Mouse (Mus musculus) erythroblast, embryonic 14.5 days (primary cell): ENCODE results near the gene Oip5. TPM values are rescaled to one million over a fixed set of nuclear protein-coding genes. Genes with fewer than 3 reads are reported as not detected.

Source experiments
- H3K27me3 ChIP-seq: 2 replicates; pipeline ENCODE4 v1.6.1; 2012; ENCODE audit warnings: inconsistent platforms; ENCODE audit not compliant: control insufficient read depth
- H3K36me3 ChIP-seq: 2 replicates; pipeline ENCODE4 v1.6.1; 2012; ENCODE audit warnings: mild to moderate bottlenecking, inconsistent platforms; ENCODE audit not compliant: control insufficient read depth
- H3K4me1 ChIP-seq: 2 replicates; pipeline ENCODE4 v1.6.1; 2012; ENCODE audit warnings: inconsistent platforms; ENCODE audit not compliant: control insufficient read depth
- H3K4me3 ChIP-seq: replicated peaks from 2 replicates; pipeline ENCODE3; 2012; ENCODE audit warnings: moderate library complexity, mild to moderate bottlenecking, inconsistent platforms
- H3K9me3 ChIP-seq: 2 replicates; pipeline ENCODE4 v1.6.1; 2012; ENCODE audit warnings: low read length, inconsistent platforms, mixed read lengths; ENCODE audit not compliant: control insufficient read depth
- GATA1 ChIP-seq: IDR thresholded peaks from 2 replicates; pipeline ENCODE4 v1.6.1; 2012; ENCODE audit warnings: low read length, inconsistent platforms, mixed read lengths
- TAL1 ChIP-seq: IDR thresholded peaks from 3 replicates; pipeline ENCODE4 v1.6.1; 2012; ENCODE audit warnings: low read length, inconsistent platforms, mixed read lengths
- polyA plus RNA-seq: library from polyadenylated mRNA; stranded (reverse); fragments of >175 nt; gene quantifications from 2 replicates; pipeline ENCODE4 v1.2.3, GENCODE M21; 2012

The Oip5 gene
- polyA plus RNA-seq, 1 experiment, result 6.2 TPM

DNA sequence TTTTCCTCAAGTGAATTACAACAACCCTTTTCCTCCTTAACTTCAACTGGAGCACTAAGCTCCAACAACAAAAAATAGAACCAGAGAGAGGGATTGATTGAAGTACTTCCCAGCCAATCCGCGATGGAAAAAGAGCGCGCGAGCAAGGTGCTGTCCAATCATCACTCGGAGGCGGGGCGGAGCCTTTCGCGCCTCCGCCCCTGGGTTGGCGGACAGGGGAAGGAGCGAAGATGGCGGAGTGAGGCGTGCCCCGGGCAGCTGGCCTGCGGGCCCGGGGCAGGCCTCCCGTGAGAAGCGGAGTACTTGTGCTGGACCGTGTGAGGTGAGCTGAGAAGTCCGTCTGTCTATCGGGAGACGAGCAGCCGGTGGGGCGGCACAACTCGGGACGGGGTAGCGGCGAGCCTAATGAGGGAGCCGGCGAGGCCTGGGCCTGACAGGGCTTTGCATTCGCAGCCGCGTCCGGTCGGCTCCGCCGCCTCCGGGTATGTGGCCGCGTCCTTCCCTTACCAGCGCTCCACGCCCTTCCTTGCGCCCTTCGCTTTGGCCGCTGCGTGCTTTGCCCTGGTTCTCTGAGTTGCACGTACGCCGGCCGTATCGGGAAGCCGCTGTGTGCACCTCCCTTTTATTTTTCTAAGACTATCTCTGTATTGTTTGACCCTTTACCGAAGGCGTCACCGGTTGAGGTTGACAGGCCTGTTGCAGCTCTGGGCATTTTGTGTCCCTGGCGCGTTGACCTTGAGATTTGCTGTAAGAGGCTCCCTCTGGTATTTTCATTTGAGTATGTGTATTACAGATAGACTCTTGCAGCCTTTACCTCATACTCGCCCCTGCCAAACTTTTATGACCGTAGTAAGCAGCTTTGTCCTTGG is 23.9 kb downstream of the Oip5 start:
- TF ChIP-seq TAL1, result no peak
- no peak for TF ChIP-seq GATA1
- Histone ChIP-seq H3K9me3 (no peaks in the 10 kb centered on the region), H3K4me1 (peaks cover 44% of the 10 kb centered on the region), H3K27me3 (no peaks in the 10 kb centered on the region), H3K36me3 (peaks cover 41% of the 10 kb centered on the region), H3K4me3 (peak overlapping the region; percentile 74)

DNA sequence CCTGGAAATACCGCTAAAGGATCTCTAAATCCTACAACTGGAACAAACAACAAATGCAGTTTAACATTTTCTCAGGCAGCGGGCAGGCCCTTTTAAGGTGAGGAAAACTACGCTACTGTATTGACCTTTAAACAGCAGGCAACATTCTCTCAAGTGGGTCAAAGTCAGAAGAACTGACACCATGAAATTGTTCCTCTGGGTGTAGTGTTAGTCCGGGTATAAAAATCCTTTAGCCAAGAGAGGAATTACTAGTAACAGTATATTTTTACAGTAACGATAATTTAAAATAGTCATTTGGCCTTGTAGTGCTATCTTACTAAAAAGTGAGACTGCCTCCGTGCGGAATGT is 24.5 kb downstream of the Oip5 start:
- TF ChIP-seq GATA1, result no peak
- no peak for TF ChIP-seq TAL1
- Histone ChIP-seq H3K4me1 (peaks cover 41% of the 10 kb centered on the region), H3K36me3 (peaks cover 35% of the 10 kb centered on the region), H3K27me3 (no peaks in the 10 kb centered on the region), H3K9me3 (no peaks in the 10 kb centered on the region), H3K4me3 (peak overlapping the region; percentile 74)

DNA sequence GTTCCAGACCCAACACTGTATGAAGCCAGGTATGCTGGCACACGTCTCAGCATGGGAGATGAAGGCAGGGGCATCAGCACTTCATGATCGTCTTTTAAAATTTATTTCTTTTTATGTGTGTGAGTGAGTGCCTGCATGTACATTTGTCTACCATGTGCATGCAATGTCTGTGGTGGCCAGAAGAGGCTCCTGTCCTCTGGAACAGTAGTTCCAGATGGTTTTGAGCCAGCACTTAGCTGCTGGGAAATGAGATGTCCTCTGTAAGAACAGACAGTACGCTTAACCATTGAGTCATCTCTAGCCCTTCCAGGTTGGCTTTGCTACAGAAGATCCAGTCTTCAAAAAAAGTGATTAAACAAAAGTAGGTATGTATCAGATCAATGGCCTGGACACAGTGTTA is 27.0 kb downstream of the Oip5 start:
- Histone ChIP-seq H3K36me3 (peaks cover 21% of the 10 kb centered on the region), H3K27me3 (no peaks in the 10 kb centered on the region), H3K9me3 (no peaks in the 10 kb centered on the region), H3K4me3 (no peak overlapping the region), H3K4me1 (peaks cover 22% of the 10 kb centered on the region)
- TF ChIP-seq GATA1, result no peak
- TF ChIP-seq TAL1, result no peak

DNA sequence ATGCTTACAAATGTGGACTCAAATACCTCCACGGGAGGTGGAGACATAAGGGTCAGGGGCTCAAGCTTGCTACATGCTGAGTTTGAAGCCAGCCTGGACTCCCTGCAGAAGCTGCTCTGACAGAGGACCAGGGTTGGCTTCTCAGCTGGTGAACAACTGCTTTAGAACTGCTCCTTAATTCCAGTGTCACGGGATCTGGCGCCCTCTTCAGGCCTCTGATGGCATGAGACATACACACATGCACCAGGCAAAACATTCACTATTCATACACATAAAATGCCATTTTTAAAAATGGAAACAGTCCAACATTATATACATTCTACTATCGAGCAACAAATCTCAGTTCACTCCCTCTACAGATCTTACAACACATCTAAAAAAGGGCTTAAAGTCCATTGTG is 30.9 kb downstream of the Oip5 start:
- H3K27me3 ChIP-seq, result no peaks in the 10 kb centered on the region
- H3K4me3 ChIP-seq, result no peak overlapping the region
- peaks cover 5% of the 10 kb centered on the region for H3K4me1 ChIP-seq
- no peak for TF ChIP-seq GATA1
- no peak for TF ChIP-seq TAL1
- no peaks in the 10 kb centered on the region for H3K9me3 ChIP-seq
- peaks cover 45% of the 10 kb centered on the region for H3K36me3 ChIP-seq

DNA sequence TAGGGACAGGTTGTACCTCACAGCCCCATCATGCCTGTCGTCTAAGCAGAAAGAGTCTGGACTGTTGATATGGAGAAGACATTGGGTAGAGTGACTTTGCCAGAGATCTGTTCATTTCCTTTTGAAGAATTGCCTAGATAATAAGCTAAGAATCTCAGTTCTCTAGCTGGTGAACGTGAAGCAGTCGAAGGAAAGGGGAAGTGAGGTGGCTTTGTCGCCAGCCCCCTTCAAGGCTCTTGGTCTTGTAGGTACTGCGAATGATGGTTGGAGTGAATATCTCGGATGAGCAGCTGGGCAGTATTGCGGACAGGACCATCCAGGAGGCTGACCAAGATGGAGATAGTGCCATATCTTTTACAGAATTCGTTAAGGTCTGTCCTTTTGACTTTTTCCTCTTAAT is 34.0 kb downstream of the Oip5 start:
- Histone ChIP-seq H3K9me3 (no peaks in the 10 kb centered on the region), H3K4me3 (no peak overlapping the region), H3K36me3 (peaks cover 65% of the 10 kb centered on the region), H3K27me3 (no peaks in the 10 kb centered on the region), H3K4me1 (peaks cover 7% of the 10 kb centered on the region)
- TF ChIP-seq GATA1, result no peak
- no peak for TF ChIP-seq TAL1

DNA sequence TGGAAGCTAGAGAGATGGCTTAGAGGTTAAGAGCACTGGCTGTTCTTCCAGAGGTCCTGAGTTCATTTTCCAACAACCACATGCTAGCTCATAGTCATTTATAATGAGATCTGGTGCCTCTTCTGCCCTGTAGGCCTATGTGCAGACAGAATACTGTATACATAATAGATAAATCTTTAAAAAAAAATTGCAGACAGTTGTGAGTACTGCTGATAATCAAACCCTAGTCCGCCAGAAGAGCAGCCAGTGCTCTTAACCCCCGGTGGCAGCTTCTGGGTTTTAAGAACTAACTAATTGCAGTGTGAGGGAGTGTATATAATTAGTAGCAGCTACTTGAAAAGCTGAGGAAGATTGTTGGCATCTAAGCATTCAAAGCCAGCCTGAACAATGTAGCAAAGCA is 34.8 kb downstream of the Oip5 start:
- Histone ChIP-seq H3K9me3 (no peaks in the 10 kb centered on the region), H3K4me3 (no peak overlapping the region), H3K36me3 (peaks cover 71% of the 10 kb centered on the region), H3K4me1 (peaks cover 7% of the 10 kb centered on the region), H3K27me3 (no peaks in the 10 kb centered on the region)
- TF ChIP-seq GATA1 (no peak), TAL1 (no peak)

DNA sequence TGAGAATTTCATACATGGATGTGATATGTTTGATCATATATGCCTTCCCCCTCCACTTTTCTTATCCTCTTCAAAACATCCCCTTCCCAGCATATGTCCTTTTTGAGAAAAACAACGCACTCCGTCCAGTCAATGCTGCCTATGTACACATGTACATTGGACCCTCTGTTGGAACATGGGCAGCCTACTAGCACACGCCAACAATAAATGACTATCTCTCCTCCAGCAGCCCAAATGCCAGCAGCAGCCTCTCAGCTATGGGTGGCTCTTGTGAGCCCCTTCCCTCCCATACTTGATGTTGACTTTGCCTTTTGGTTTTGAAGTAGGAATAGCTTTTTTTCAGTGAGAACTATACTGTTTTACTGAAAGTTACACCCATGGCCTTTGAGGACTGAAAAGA is 36.7 kb downstream of the Oip5 start:
- TF ChIP-seq TAL1 (no peak), GATA1 (no peak)
- no peak overlapping the region for H3K4me3 ChIP-seq
- no peaks in the 10 kb centered on the region for H3K27me3 ChIP-seq
- H3K4me1 ChIP-seq, result peaks cover 7% of the 10 kb centered on the region
- H3K36me3 ChIP-seq, result peaks cover 73% of the 10 kb centered on the region
- no peaks in the 10 kb centered on the region for H3K9me3 ChIP-seq

DNA sequence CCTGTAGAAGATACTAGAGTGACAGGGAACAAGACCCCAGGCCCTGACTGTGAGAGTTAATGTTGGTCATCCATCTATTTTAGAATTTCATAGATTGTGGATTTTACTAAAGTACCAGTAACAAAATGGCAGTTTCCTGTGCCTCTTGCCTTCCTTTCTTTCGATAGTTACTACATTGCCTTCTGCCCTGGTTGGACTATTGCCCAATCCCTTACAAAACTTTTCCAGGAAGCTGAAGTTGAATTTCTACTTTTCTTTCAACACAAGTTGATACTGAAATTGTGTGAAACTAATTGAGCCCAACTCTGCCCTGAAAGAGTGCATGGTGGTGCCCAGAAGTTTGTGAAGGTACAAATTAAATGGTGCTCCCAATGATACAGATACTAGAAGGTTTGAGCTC is 45.8 kb downstream of the Oip5 start:
- H3K27me3 ChIP-seq, result no peaks in the 10 kb centered on the region
- peaks cover 66% of the 10 kb centered on the region for H3K36me3 ChIP-seq
- TF ChIP-seq GATA1, result no peak
- TF ChIP-seq TAL1, result no peak
- no peaks in the 10 kb centered on the region for H3K9me3 ChIP-seq
- no peaks in the 10 kb centered on the region for H3K4me1 ChIP-seq
- H3K4me3 ChIP-seq, result no peak overlapping the region

DNA sequence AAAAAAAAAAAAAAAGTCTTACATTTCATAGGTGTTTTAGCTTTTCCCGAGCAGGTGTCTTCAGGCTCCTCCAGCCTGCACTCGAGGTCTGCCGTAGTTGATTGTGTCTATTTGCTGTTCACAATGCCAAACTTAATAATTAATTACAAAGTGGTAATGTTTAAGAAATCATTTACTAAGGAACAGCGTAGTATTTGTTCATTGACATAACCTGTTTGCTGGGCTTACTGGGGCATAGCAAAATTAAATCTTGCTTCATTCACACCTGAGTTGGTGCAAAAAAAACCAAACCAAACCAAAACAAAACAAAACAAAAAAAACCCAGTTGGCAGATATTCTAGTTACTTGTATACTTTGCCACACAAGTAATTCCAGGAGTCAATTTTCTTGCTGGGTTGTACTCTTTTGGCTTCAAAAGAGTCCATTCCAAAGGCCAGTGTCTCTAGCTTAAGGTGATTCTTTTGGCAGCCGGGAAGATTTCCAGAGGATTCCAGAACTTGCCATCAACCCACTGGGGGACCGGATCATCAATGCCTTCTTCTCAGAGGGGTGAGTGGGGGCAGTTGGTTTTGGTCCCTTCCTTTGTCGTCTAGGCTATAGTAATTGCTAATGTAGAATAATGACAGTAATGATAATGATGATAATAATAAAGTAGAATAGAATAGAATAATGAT is 52.0 kb downstream of the Oip5 start:
- TF ChIP-seq TAL1 (no peak), GATA1 (no peak)
- Histone ChIP-seq H3K36me3 (peaks cover 65% of the 10 kb centered on the region), H3K9me3 (no peaks in the 10 kb centered on the region), H3K27me3 (no peaks in the 10 kb centered on the region), H3K4me3 (no peak overlapping the region), H3K4me1 (no peaks in the 10 kb centered on the region)
